Mouse (Mus musculus): Measurements from ENCODE around the gene Mmrn1.

The Mmrn1 gene

GRCm38 (mm10) chr6:60993386-60994108 is 68.8 kb downstream of the Mmrn1 start:
- no peak for DNase-seq (ENCODE audit: low spot score)

GRCm38 (mm10) chr6:60994114-60994513 is 69.3 kb downstream of the Mmrn1 start:
- no peak for DNase-seq (ENCODE audit: low spot score)

GRCm38 (mm10) chr6:60994521-60994920 is 69.7 kb downstream of the Mmrn1 start:
- DNase-seq (ENCODE audit: low spot score), result no peak

GRCm38 (mm10) chr6:60995596-60995995 is 70.8 kb downstream of the Mmrn1 start:
- DNase-seq (ENCODE audit: low spot score), result no peak

- DNase-seq (ENCODE audit: low spot score), result no peak
Observed at GRCm38 (mm10) chr6:60996328-60996727, 71.6 kb downstream of the Mmrn1 start.

- DNase-seq (ENCODE audit: low spot score), result no peak
Observed at GRCm38 (mm10) chr6:61001003-61001790, 76.4 kb downstream of the Mmrn1 start.

GRCm38 (mm10) chr6:61003916-61004765 is 79.4 kb downstream of the Mmrn1 start:
- DNase-seq (ENCODE audit: low spot score), result no peak

- DNase-seq (ENCODE audit: low spot score), result no peak
Observed at GRCm38 (mm10) chr6:61013780-61014179, 89.0 kb downstream of the Mmrn1 start.

GRCm38 (mm10) chr6:61019689-61020088 is 94.9 kb downstream of the Mmrn1 start:
- no peak for DNase-seq (ENCODE audit: low spot score)

GRCm38 (mm10) chr6:61020995-61021394 is 96.2 kb downstream of the Mmrn1 start:
- no peak for DNase-seq (ENCODE audit: low spot score)

- DNase-seq (ENCODE audit: low spot score), result no peak
Observed at GRCm38 (mm10) chr6:61033251-61033650, 108.5 kb downstream of the Mmrn1 start.
